Mouse (Mus musculus) megakaryocyte, embryonic 14.5 days (primary cell): ENCODE results near the gene Reep1. TPM values are rescaled to one million over a fixed set of nuclear protein-coding genes. Genes with fewer than 3 reads are reported as not detected.

ENCODE experiments used
- H3K27me3 ChIP-seq: replicated peaks from 2 replicates; pipeline ENCODE3; 2012; ENCODE audit warnings: inconsistent platforms
- H3K36me3 ChIP-seq: replicated peaks from 2 replicates; pipeline ENCODE3; 2012; ENCODE audit warnings: low read length, inconsistent platforms, mixed read lengths
- H3K4me1 ChIP-seq: 2 replicates; pipeline ENCODE4 v1.6.1; 2012; ENCODE audit warnings: inconsistent platforms
- H3K4me3 ChIP-seq: replicated peaks from 2 replicates; pipeline ENCODE3; 2012; ENCODE audit warnings: moderate library complexity, mild to moderate bottlenecking, inconsistent platforms
- H3K9me3 ChIP-seq: 2 replicates; pipeline ENCODE4 v1.6.1; 2012; ENCODE audit warnings: inconsistent platforms
- FLI1 ChIP-seq: IDR thresholded peaks from 2 replicates; pipeline ENCODE4 v1.6.1; 2012; ENCODE audit warnings: low read length, inconsistent platforms, mixed read lengths
- GATA1 ChIP-seq: IDR thresholded peaks from 3 replicates; pipeline ENCODE4 v1.6.1; 2012; ENCODE audit warnings: mixed read lengths, low read length, inconsistent platforms, borderline replicate concordance
- polyA plus RNA-seq: library from polyadenylated mRNA; stranded (reverse); fragments of >175 nt; gene quantifications from 2 replicates; pipeline ENCODE4 v1.2.3, GENCODE M21; 2012; ENCODE audit warnings: low replicate concordance; ENCODE audit not compliant: insufficient read depth

Reep1 gene
- polyA plus RNA-seq, 1 experiment, result 1.6 TPM

DNA sequence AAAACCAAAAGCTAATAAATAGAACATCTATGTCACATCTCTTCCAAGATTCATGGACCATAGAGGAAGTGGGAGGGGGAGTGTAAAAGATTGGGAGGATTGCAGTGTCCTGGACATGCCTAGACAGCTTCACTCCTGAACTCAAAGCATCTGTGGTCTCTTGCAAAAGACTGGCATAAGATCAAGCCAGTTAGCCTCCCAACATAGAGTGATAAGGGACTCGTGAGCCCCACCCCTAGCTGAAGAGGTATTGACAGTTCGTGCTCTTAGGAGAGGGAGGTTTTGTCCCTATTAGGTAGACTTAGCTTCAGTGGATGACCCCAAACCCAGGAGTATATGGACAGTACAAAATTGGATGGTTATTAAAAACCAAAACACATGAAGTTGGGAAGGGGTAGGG lies 44.2 kb downstream of the Reep1 start:
- H3K4me3 ChIP-seq, result no peak overlapping the region
- no peaks in the 10 kb centered on the region for H3K9me3 ChIP-seq
- TF ChIP-seq FLI1 (no peak), GATA1 (no peak)
- peaks cover 32% of the 10 kb centered on the region for H3K27me3 ChIP-seq
- no peaks in the 10 kb centered on the region for H3K36me3 ChIP-seq
- peaks cover 13% of the 10 kb centered on the region for H3K4me1 ChIP-seq

- TF ChIP-seq GATA1 (no peak), FLI1 (no peak)
- H3K9me3 ChIP-seq, result no peaks in the 10 kb centered on the region
- H3K36me3 ChIP-seq, result no peaks in the 10 kb centered on the region
- no peak overlapping the region for H3K4me3 ChIP-seq
- peaks cover 39% of the 10 kb centered on the region for H3K27me3 ChIP-seq
- H3K4me1 ChIP-seq, result peaks cover 19% of the 10 kb centered on the region
These were observed 45.6 kb downstream of the Reep1 start for GRCm38 (mm10) chr6:71752791-71753464.

DNA sequence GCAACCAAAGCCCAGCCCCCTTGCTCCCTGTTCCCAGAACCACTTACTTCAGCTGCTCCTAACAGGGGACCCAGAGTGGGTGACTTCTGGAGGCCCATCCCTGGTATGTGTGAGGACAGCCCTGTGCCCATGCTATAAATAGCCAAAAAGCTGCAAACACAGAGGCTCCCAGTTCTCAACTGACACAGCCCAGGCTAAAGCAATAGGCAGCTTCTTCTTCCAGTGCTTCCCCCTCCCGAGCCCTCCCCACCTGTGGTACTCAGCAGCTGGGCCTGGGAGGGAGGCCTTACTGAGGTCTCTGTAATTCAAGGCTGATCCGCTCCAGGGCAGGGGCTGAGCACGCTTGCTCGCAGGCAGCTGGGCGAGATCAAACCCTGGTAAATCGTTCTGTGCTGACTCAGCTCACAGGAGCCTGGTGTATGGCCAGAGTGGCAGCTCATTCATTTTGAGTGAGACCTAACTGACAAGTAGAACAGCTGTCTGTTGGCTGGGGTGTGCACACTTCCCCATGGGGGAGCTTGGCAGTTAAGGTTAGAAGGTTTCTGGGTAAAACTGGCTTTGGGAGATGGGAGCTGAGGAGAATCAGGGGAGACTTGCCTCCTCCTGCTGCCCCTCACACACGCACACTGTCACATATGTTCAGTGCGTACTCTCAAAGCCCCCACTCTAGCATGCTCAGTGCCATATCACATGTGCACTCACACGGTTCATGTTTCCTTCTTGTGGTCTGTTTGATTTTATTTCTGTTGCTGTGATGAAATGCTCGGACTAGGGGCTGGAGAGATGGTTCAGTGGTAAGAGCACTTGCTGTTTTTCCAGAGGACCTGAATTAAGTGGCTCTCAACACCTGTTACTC lies 49.9 kb downstream of the Reep1 start:
- no peaks in the 10 kb centered on the region for H3K9me3 ChIP-seq
- no peaks in the 10 kb centered on the region for H3K36me3 ChIP-seq
- H3K27me3 ChIP-seq, result peaks cover 39% of the 10 kb centered on the region
- peak overlapping the region; percentile 44 for H3K4me3 ChIP-seq
- TF ChIP-seq FLI1 (no peak), GATA1 (no peak)
- H3K4me1 ChIP-seq, result peaks cover 19% of the 10 kb centered on the region

DNA sequence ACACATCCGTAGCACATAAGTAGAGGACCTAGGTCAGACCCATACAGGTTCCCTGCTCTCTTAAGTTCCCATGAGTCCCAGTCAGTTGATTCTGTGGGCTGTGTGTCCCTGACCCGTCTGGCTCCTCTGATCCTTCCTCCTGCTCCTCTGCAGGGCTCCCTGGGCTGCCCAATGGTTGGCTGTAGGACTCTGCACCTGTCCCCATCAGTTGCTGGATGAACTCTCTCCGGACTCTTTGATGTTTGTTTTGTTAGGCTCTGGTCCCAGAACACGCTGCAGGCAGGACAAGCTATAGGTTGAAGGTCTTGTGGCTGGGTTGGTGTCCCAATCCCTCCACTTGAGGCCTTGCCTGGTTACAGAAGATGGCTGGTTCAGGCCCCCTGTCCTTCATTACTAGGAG lies 51.4 kb downstream of the Reep1 start:
- Histone ChIP-seq H3K4me3 (no peak overlapping the region), H3K4me1 (peaks cover 19% of the 10 kb centered on the region), H3K9me3 (no peaks in the 10 kb centered on the region), H3K36me3 (no peaks in the 10 kb centered on the region), H3K27me3 (peaks cover 31% of the 10 kb centered on the region)
- TF ChIP-seq GATA1, result no peak
- no peak for TF ChIP-seq FLI1

- Histone ChIP-seq H3K4me3 (no peak overlapping the region), H3K36me3 (no peaks in the 10 kb centered on the region), H3K9me3 (no peaks in the 10 kb centered on the region), H3K4me1 (peaks cover 19% of the 10 kb centered on the region), H3K27me3 (peaks cover 28% of the 10 kb centered on the region)
- TF ChIP-seq GATA1 (no peak), FLI1 (no peak)
These were observed 52.7 kb downstream of the Reep1 start for GRCm38 (mm10) chr6:71760073-71760472.

DNA sequence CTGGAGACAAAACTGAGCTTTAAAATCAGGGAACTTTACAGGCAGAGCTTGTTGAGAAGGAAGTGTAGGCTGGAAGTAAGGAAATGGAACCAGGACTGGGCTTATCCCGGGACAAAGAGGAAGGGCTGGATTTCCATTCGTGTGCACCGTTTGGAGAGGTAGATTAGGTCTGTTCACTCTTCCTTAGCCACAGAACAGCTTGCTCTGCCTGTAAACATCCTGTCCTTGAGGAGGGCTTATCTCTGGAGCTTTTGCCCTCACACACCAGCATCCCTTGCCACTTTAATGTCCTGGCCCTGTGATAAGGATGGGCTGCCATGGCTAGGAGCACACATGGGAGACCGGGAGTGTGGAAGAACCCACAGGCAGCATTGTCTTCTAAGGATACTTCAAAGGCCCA lies 60.4 kb downstream of the Reep1 start:
- peaks cover 22% of the 10 kb centered on the region for H3K27me3 ChIP-seq
- peaks cover 9% of the 10 kb centered on the region for H3K9me3 ChIP-seq
- no peaks in the 10 kb centered on the region for H3K36me3 ChIP-seq
- peaks cover 5% of the 10 kb centered on the region for H3K4me1 ChIP-seq
- no peak for TF ChIP-seq FLI1
- TF ChIP-seq GATA1, result no peak
- H3K4me3 ChIP-seq, result no peak overlapping the region

- Histone ChIP-seq H3K9me3 (peaks cover 9% of the 10 kb centered on the region), H3K4me3 (no peak overlapping the region), H3K4me1 (peaks cover 5% of the 10 kb centered on the region), H3K36me3 (no peaks in the 10 kb centered on the region), H3K27me3 (peaks cover 19% of the 10 kb centered on the region)
- no peak for TF ChIP-seq GATA1
- TF ChIP-seq FLI1, result no peak
These were observed 62.7 kb downstream of the Reep1 start for GRCm38 (mm10) chr6:71769901-71770690.

DNA sequence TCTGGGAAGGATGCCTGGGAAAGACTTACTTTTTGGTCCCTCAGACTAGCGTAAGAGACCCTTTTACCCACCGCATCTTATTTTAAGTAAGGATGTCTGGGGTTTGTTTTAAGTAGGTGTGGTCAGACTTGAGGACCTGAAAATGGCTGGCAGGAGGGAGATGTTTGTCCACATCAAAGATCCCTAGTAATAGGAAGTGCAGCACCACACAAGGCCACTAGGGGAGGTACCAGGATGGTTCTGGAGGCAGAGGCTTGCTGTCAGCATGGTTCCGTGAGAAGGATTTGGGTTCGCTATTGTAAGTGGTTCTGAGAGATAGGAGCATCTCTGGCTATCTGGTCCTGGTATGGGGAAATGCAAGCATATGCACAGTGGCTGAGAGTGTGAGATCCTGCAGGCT lies 63.5 kb downstream of the Reep1 start:
- H3K27me3 ChIP-seq, result peaks cover 16% of the 10 kb centered on the region
- H3K4me3 ChIP-seq, result no peak overlapping the region
- peaks cover 9% of the 10 kb centered on the region for H3K9me3 ChIP-seq
- no peaks in the 10 kb centered on the region for H3K36me3 ChIP-seq
- no peak for TF ChIP-seq GATA1
- no peak for TF ChIP-seq FLI1
- H3K4me1 ChIP-seq, result peaks cover 5% of the 10 kb centered on the region

DNA sequence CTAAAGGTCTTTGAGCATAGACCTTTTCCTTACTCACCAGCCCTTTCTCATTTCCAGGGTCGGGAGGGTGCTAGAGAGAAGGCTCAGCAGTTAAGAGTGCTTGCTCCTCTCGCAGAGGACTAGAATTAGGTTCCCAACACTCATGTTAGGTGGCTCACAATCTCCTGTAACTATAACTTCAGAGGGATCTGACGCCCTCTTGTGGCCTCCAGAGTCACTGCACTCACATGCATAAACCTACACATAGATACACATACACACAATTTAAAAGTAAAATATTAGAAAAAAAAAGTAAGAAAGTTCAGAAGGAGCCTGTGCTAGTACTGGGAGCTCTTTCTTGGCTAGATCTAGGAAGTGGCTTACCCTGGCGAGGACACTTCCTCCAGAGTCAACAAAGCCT lies 63.9 kb downstream of the Reep1 start:
- Histone ChIP-seq H3K4me1 (peaks cover 5% of the 10 kb centered on the region), H3K27me3 (peaks cover 15% of the 10 kb centered on the region), H3K9me3 (peaks cover 9% of the 10 kb centered on the region), H3K36me3 (no peaks in the 10 kb centered on the region), H3K4me3 (no peak overlapping the region)
- no peak for TF ChIP-seq GATA1
- no peak for TF ChIP-seq FLI1

- Histone ChIP-seq H3K27me3 (peaks cover 10% of the 10 kb centered on the region), H3K9me3 (peaks cover 9% of the 10 kb centered on the region), H3K36me3 (no peaks in the 10 kb centered on the region), H3K4me3 (no peak overlapping the region), H3K4me1 (peaks cover 5% of the 10 kb centered on the region)
- TF ChIP-seq GATA1, result no peak
- TF ChIP-seq FLI1, result no peak
These were observed 64.8 kb downstream of the Reep1 start for GRCm38 (mm10) chr6:71772156-71772555.
